Mouse (Mus musculus) hindbrain, embryonic 11.5 days (tissue): ENCODE results near the gene A830031A19Rik. TPM values are rescaled to one million over a fixed set of nuclear protein-coding genes. Genes with fewer than 3 reads are reported as not detected.

Experiments
- ATAC-seq: fragments of 200-750 bp; cut with Nextera tagmentation; 2 replicates; pipeline ENCODE4 v1.8.0; 2017; ENCODE audit warnings: mild to moderate bottlenecking, moderate TSS enrichment, moderate library complexity; ENCODE audit not compliant: low FRiP score
- DNase-seq: peaks from one replicate; pipeline ENCODE4 v3.0.0-alpha.2; 2015; ENCODE audit warnings: low spot score
- H3K27ac ChIP-seq: fragments of 300-500 bp; sonication (generic); 2 replicates; pipeline ENCODE4 v1.5.1; 2014; ENCODE audit warnings: mild to moderate bottlenecking, low read depth, low read length
- H3K27me3 ChIP-seq: fragments of 300-500 bp; sonication (generic); 2 replicates; pipeline ENCODE4 v1.6.1; 2014; ENCODE audit warnings: mild to moderate bottlenecking, low read length, moderate library complexity, mixed read lengths; ENCODE audit not compliant: control insufficient read depth, insufficient read depth
- H3K36me3 ChIP-seq: fragments of 300-500 bp; sonication (generic); 2 replicates; pipeline ENCODE4 v1.6.1; 2014; ENCODE audit warnings: mild to moderate bottlenecking, low read length, moderate library complexity, mixed read lengths; ENCODE audit not compliant: control insufficient read depth, insufficient read depth
- H3K4me1 ChIP-seq: fragments of 300-500 bp; sonication (generic); replicated peaks from 2 replicates; pipeline ENCODE4 v1.6.1; 2014; ENCODE audit warnings: low read length, mixed read lengths; ENCODE audit not compliant: control insufficient read depth, insufficient read depth
- H3K4me2 ChIP-seq: fragments of 300-500 bp; sonication (generic); replicated peaks from 2 replicates; pipeline ENCODE4 v1.6.1; 2014; ENCODE audit warnings: mild to moderate bottlenecking, low read depth, low read length
- H3K4me3 ChIP-seq: fragments of 300-500 bp; sonication (generic); 2 replicates; pipeline ENCODE4 v1.5.1; 2014; ENCODE audit warnings: low read depth, low read length
- H3K9ac ChIP-seq: fragments of 300-500 bp; sonication (generic); 2 replicates; pipeline ENCODE4 v1.6.1; 2014; ENCODE audit warnings: low read depth, low read length
- H3K9me3 ChIP-seq: fragments of 300-500 bp; sonication (generic); 2 replicates; pipeline ENCODE4 v1.6.1; 2016; ENCODE audit warnings: low read length; ENCODE audit not compliant: control insufficient read depth
- WGBS: fragments of 180-500 bp; shearing (Covaris S2); extraction: QIAGEN DNeasy Blood & Tissue Kit; methylation state at CpG from one replicate; pipeline ENCODE4 v1.1.7; 2014; 5-methylcytosine and 5-hydroxymethylcytosine counted together
- polyA plus RNA-seq: library from polyadenylated mRNA; unstranded; fragments of >200 nt; fragmentation: Nextera tagmentation; extraction: Ambion mirVana; gene quantifications from 2 replicates; pipeline ENCODE4 v1.2.1, GENCODE M21; 2014

Gene A830031A19Rik
- polyA plus RNA-seq, 1 experiment from 2014 or later, result not detected

DNA sequence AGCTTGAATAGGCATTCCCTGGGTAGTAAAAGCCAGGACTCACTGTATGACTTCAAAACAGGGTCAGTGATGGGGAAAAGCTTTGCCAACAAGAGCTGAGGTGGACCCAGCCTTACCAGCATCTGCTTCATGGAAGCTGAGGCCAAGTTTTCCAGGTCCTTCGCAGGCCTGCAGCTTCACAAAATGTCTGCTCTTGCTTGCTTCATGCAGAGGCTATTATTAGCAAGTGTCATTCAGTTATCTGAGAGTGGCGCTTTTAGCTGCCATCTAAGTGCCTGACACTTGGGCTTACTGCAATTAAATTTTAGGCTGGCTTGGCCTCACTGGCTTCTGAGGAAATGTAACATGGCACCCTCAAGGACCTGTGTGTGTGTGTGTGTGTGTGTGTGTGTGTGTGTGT, 35.3 kb upstream of the A830031A19Rik start:
- H3K9ac ChIP-seq, result no peak overlapping the region
- H3K9me3 ChIP-seq, result no peaks in the 10 kb centered on the region
- H3K27me3 ChIP-seq, result no peaks in the 10 kb centered on the region
- H3K36me3 ChIP-seq, result no peaks in the 10 kb centered on the region
- no peak for DNase-seq
- 98% methylated on average over 2 of the region's 2 CpGs for WGBS
- no peak overlapping the region for H3K4me2 ChIP-seq
- no peak overlapping the region for H3K4me3 ChIP-seq
- H3K4me1 ChIP-seq, result no peaks in the 10 kb centered on the region
- ATAC-seq, result no peak
- no peak overlapping the region for H3K27ac ChIP-seq

DNA sequence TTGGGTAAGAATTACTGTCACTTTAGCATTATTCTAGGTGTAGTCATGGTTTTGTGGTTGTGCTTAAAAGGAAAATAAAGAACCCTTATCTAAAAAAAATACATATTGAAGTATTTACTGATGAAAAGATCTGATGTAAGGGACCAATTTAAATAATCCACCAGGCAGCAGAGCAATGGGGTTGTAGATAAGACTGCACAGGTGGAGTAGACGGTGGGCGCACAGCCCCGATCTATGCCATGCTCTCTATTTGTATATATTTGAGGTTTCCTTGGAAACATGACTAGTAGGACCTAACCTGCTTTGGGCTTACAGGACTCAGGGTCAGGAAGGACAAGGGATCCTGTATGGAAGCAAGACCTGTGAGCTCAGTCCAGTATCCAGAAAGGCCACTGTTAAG, 34.5 kb upstream of the A830031A19Rik start:
- Histone ChIP-seq H3K4me2 (no peak overlapping the region), H3K36me3 (no peaks in the 10 kb centered on the region), H3K9me3 (no peaks in the 10 kb centered on the region), H3K27ac (no peak overlapping the region), H3K27me3 (no peaks in the 10 kb centered on the region), H3K4me3 (no peak overlapping the region), H3K4me1 (no peaks in the 10 kb centered on the region), H3K9ac (no peak overlapping the region)
- WGBS, result 95% methylated on average over 3 of the region's 3 CpGs
- DNase-seq (no peak), ATAC-seq (no peak)

DNA sequence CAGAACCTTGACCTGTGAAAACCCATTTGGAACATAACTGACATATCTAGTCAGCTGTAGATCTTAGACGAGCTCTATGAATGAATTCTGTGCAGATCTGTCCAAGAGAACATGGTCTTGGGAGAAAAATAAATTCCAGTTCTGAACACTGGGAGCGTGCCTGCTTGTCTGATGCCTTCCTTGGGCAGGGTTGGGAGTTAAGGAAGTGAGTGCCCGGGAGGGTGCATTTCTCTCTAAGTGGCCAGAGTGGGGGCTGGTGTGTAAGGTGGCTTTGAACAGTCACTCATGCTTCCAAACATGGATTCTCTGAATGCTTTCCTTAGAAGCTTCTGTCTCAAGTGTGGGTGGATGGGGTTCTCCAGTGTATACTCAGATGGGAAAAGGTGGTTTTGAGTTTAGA, 34.1 kb upstream of the A830031A19Rik start:
- Histone ChIP-seq H3K9me3 (no peaks in the 10 kb centered on the region), H3K27ac (no peak overlapping the region), H3K9ac (no peak overlapping the region), H3K4me1 (no peaks in the 10 kb centered on the region), H3K36me3 (no peaks in the 10 kb centered on the region), H3K4me2 (no peak overlapping the region), H3K4me3 (no peak overlapping the region), H3K27me3 (no peaks in the 10 kb centered on the region)
- ATAC-seq (no peak), DNase-seq (no peak)
- 79% methylated on average over 3 of the region's 3 CpGs for WGBS

DNA sequence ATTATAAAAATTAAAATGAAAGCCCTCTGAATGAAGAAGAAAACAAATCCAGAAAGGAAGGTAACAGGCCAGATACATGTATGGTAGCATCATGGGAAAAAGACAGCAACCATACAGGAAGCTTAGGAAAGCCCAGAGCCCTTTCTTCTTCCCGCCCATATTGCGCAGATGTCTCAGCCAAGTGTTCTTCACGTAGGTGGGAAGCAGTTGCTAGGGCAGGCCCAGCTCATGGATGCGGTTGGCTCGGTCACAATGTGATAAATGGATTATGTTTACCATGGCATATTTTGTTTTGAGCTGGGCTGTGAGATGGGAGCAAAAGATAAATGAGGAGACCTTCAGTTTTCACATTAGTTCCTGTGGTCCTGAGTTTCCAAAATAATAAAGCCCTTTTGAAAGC, 32.6 kb upstream of the A830031A19Rik start:
- WGBS, result 80% methylated on average over 5 of the region's 5 CpGs
- Histone ChIP-seq H3K4me3 (no peak overlapping the region), H3K9ac (no peak overlapping the region)

DNA sequence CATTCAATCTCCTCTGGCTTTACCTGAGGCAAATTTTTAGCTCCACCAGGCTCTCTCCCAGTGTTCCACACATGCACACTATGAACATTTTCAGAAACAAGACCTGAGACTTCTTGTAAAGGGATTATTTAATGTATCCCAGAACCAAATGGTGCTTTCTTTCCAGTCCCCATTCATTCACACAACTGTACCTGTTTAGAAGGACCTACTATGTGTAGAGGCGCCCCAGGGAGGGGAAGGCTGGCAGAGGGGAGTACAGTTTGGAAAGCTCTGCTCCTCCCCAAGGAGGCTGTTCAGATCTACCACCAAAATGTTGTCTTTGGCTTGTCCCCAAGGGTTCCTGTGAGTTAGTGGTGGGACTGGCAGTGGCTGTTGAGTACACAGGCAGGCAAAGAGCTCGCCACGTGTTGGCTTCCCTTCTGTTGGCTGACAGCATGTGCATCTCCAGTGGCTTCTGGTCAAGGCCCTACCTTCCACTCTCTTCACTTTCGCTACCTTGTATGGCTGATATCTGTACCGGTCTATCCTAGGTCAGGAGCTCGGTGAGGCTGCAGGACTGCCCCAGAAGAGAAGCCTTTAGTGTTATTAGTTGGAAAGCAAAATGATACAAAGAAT, 28.4 kb upstream of the A830031A19Rik start:
- H3K27me3 ChIP-seq, result no peaks in the 10 kb centered on the region
- H3K4me3 ChIP-seq, result no peak overlapping the region
- H3K9ac ChIP-seq, result no peak overlapping the region
- H3K4me2 ChIP-seq, result no peak overlapping the region
- H3K4me1 ChIP-seq, result peaks cover 20% of the 10 kb centered on the region
- no peaks in the 10 kb centered on the region for H3K9me3 ChIP-seq
- H3K36me3 ChIP-seq, result peaks cover 2% of the 10 kb centered on the region; the same call in 1 of the 2 replicates
- no peak overlapping the region for H3K27ac ChIP-seq
- no peak for ATAC-seq
- 78% methylated on average over 6 of the region's 6 CpGs for WGBS
- DNase-seq, result no peak

More for the DNA sequence above, 32.6 kb upstream of the A830031A19Rik start:
- Histone ChIP-seq H3K9me3 (no peaks in the 10 kb centered on the region), H3K36me3 (no peaks in the 10 kb centered on the region), H3K27me3 (no peaks in the 10 kb centered on the region), H3K27ac (no peak overlapping the region), H3K4me2 (no peak overlapping the region), H3K4me1 (peaks cover 6% of the 10 kb centered on the region; the same call in 1 of the 2 replicates)
- ATAC-seq, result no peak
- DNase-seq, result no peak

DNA sequence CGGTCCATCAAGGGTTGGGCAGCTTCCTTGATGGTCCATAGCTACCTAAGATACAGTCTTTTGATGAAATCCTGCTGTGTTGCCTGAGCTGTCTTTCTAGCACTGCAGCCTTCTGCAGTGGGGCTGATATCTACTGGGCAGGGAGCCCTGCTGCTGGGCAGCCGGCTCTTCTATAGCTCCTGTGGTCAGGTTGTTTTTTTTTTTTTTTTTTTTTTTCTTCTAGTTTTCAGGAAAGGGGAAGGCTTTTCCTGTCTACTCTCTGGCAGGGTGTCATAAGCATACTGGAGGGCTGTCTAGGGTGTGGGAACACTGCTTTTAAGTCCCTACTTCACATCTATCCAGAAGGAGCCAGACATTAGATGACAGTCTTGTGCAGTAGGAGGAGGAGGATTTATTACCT, 27.5 kb upstream of the A830031A19Rik start:
- Histone ChIP-seq H3K36me3 (peaks cover 2% of the 10 kb centered on the region; the same call in 1 of the 2 replicates), H3K9ac (no peak overlapping the region), H3K27ac (no peak overlapping the region), H3K4me3 (no peak overlapping the region), H3K4me1 (peaks cover 20% of the 10 kb centered on the region), H3K9me3 (no peaks in the 10 kb centered on the region), H3K4me2 (no peak overlapping the region), H3K27me3 (no peaks in the 10 kb centered on the region)
- ATAC-seq (no peak), DNase-seq (no peak)
- 69% methylated on average over 2 of the region's 2 CpGs for WGBS

DNA sequence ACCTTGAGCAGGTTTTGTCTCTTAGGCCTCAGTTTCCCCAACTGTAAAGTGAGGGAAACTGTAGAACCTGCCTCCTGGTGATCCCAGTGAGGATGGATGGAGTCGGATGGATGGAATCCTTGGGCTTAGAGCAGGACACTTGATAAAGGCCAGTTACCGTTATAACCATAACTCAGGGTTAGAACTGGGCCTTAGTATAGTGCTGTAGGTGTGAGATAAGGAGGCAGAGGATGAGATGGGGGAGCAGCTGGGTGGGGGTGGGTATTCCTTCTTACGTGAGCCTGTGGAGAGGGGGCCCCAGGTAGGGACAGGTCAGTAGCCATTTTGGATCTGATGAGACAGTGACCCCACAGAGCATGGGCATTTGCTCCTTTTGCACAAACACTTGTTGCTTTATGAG, 26.8 kb upstream of the A830031A19Rik start:
- Histone ChIP-seq H3K27ac (no peak overlapping the region), H3K4me2 (no peak overlapping the region), H3K36me3 (peaks cover 2% of the 10 kb centered on the region; the same call in 1 of the 2 replicates), H3K4me1 (peaks cover 20% of the 10 kb centered on the region), H3K9me3 (no peaks in the 10 kb centered on the region), H3K4me3 (no peak overlapping the region), H3K27me3 (no peaks in the 10 kb centered on the region), H3K9ac (no peak overlapping the region)
- WGBS, result 93% methylated on average over 3 of the region's 3 CpGs
- ATAC-seq (no peak), DNase-seq (no peak)

DNA sequence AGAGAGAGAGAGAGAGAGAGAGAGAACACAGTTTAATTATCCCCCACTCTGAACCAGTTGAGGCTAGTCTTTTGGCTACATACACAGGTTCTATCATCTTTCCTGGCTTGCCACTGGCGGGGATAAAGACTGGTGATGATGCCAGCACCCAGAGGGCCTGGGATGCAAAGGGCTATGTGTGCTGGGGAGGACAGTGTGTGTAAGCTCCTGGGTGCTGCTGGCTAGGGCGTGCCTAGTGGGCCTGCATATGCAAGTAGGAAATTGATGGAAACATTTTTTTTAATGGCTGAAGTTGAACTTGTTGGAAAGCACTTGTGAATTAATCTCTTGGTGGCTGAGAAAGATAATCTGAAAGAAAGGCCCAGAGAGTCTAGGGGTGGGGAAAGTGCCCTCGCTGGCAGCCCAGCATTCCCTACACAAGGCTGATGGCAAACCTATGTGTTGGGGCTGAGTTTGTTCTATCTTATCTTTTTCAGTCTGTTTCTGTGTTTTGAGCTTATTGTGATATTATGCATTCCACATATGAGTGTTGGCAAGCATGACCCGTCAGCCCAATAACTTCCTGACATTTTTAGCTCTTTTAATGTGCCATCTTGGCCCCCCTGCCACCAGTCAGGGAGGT, 25.7 kb upstream of the A830031A19Rik start:
- H3K4me1 ChIP-seq, result peaks cover 24% of the 10 kb centered on the region
- peaks cover 2% of the 10 kb centered on the region; the same call in 1 of the 2 replicates for H3K36me3 ChIP-seq
- DNase-seq, result peak; percentile 31
- H3K27me3 ChIP-seq, result no peaks in the 10 kb centered on the region
- 0 out of 2 replicates have a peak overlapping the region, but pooled peaks have one; percentile 4 for H3K27ac ChIP-seq
- WGBS, result 77% methylated on average over 4 of the region's 4 CpGs
- H3K9me3 ChIP-seq, result no peaks in the 10 kb centered on the region
- ATAC-seq, result peak; percentile 41
- no peak overlapping the region for H3K4me3 ChIP-seq
- no peak overlapping the region for H3K4me2 ChIP-seq
- H3K9ac ChIP-seq, result no peak overlapping the region

DNA sequence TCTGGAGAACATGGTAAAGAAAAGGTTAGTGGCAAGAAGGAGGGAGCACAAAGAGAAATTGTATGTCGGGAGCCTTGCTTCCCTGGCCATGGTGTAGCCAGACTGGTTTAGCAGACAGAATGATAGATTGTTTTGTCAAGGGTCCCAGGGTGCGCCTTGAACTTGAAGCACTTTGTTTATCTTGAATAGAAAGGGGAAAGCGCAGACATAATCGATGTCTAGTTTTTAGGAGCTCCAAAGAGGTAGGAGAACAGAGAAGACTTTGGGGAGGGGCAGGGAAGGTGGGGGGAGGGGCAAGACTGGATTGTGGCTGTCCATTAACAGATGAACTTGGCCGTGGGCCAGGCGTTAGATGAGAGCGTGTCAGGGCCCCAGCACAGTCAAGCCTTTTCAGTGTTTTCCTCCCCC, 25.0 kb upstream of the A830031A19Rik start:
- DNase-seq, result peak; percentile 79

More for the DNA sequence above, 25.0 kb upstream of the A830031A19Rik start:
- 13% methylated on average over 7 of the region's 7 CpGs for WGBS
- peak; percentile 88 for ATAC-seq
- Histone ChIP-seq H3K4me1 (peaks cover 24% of the 10 kb centered on the region), H3K27me3 (no peaks in the 10 kb centered on the region), H3K4me3 (no peak overlapping the region), H3K9ac (no peak overlapping the region), H3K36me3 (peaks cover 2% of the 10 kb centered on the region; the same call in 1 of the 2 replicates), H3K4me2 (no peak overlapping the region), H3K27ac (peak overlapping the region; percentile 54; the same call in 1 of the 2 replicates), H3K9me3 (no peaks in the 10 kb centered on the region)
